Mouse (Mus musculus): ENCODE data around the gene Pou3f1.

The Pou3f1 gene

DNA sequence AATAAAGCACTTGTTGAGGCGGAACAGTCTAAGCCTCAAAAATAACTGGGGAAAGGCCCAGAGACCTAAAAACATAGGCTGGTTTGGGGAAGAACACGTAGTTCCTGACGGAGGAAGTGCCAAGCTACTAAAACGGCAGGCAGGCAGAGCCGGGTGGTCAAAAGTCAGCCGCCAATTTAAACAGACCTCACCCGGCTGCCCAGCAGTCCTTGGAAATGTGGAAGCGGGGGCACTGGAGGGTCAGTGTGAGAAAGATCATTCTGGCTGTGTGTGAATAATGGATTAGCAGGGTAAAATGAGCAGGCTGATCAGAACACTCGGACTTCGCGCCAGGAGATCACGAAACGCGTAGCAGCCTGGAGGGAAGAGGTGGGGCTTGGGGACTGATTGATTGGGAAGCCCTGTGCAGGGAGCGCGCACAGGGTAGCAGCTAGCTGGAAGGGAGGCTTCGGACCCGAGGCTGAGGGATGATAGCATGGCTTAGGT lies 53.4 kb downstream of the Pou3f1 start:
- DNase-seq (ENCODE audit: low read depth, low spot score) = peak; percentile 22

Data from brain, adult 2 months (tissue).